ENCODE assay signal across 16 mouse cellular contexts in the genomic region with DNA sequence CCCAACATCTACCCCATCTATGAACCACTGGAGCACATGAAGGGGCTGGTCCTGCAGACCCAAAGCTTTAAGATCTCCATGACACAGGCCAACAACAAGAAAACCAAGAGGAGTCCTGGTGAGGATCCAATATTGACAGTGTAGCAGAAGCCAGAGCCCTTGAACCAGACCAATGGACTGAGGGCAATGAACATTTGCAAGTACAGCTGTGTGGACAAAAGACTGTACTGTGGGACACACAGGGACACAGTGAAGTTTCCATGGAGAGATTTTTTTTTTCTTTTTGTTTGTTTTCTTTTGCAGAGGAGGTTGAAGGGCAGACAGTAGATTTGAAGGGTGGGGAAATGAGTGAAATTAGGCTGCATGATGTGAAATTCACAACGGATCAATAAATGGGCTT.
"Had no signal": no experiment of that assay in that cellular context is flagged by ENCODE, and none has a peak within 500 bp of the region (broad histone marks: within the 10 kb centered on the region; RNA-seq: fewer than 3 reads in every experiment).

No protein-coding gene starts in this region.

- H3K4me3 ChIP-seq: intestine, embryonic 15.5 days; liver, embryonic 15.5 days; lung, embryonic 15.5 days had no signal

- H3K4me1 ChIP-seq: liver, embryonic 15.5 days; lung, embryonic 15.5 days had no signal

- ATAC-seq: intestine, embryonic 15.5 days had no signal

- H3K27ac ChIP-seq: intestine, embryonic 15.5 days; kidney, postnatal 0 days; liver, embryonic 15.5 days; lung, embryonic 15.5 days had no signal

- H3K36me3 ChIP-seq: intestine, embryonic 15.5 days; liver, embryonic 15.5 days; lung, embryonic 15.5 days had no signal

- DNase-seq: kidney, adult 18-20 months; kidney, postnatal 4 days; left cerebral cortex, postnatal 4 days; lung, adult 18-20 months; lung, postnatal 10 days; lung, postnatal 4 days; midbrain, embryonic 14.5 days; thymus, adult 18-20 months; thymus, postnatal 14 days; thymus, postnatal 4 days had no signal

- H3K27me3 ChIP-seq: intestine, embryonic 15.5 days; liver, embryonic 15.5 days; lung, embryonic 15.5 days had no signal

- H3K9me3 ChIP-seq: intestine, embryonic 15.5 days; liver, embryonic 15.5 days; lung, embryonic 15.5 days had no signal

- H3K9ac ChIP-seq: intestine, embryonic 15.5 days; liver, embryonic 15.5 days; lung, embryonic 15.5 days had no signal

- H3K4me2 ChIP-seq: intestine, embryonic 15.5 days; liver, embryonic 11.5 days; liver, embryonic 15.5 days; lung, embryonic 15.5 days; midbrain, embryonic 11.5 days had no signal
